Mouse (Mus musculus): ENCODE results near the gene Galnt16.

Gene Galnt16

GRCm38 (mm10) chr12:80598236-80598635 lies 80.2 kb downstream of the Galnt16 start:
- DNase-seq (ENCODE audit: low spot score in 2 of 2) = no peak

- DNase-seq (ENCODE audit: low spot score in 2 of 2) = no peak
These were observed 80.7 kb downstream of the Galnt16 start for GRCm38 (mm10) chr12:80598756-80599155.

GRCm38 (mm10) chr12:80601597-80602269 lies 83.7 kb downstream of the Galnt16 start:
- no peak for DNase-seq (ENCODE audit: low spot score in 2 of 2)

GRCm38 (mm10) chr12:80602432-80602831 lies 84.4 kb downstream of the Galnt16 start:
- DNase-seq (ENCODE audit: low spot score in 2 of 2) = no peak

GRCm38 (mm10) chr12:80603566-80603965 lies 85.5 kb downstream of the Galnt16 start:
- DNase-seq (ENCODE audit: low spot score in 2 of 2) = no peak

GRCm38 (mm10) chr12:80604218-80604617 lies 86.1 kb downstream of the Galnt16 start:
- no peak for DNase-seq (ENCODE audit: low spot score in 2 of 2)

GRCm38 (mm10) chr12:80608576-80608975 lies 90.5 kb downstream of the Galnt16 start:
- no peak for DNase-seq (ENCODE audit: low spot score in 2 of 2)

GRCm38 (mm10) chr12:80609928-80610327 lies 91.9 kb downstream of the Galnt16 start:
- DNase-seq (ENCODE audit: low spot score in 2 of 2) = no peak

GRCm38 (mm10) chr12:80612113-80612791 lies 94.2 kb downstream of the Galnt16 start:
- no peak for DNase-seq (ENCODE audit: low spot score in 2 of 2)

- no peak for DNase-seq (ENCODE audit: low spot score in 2 of 2)
These were observed 97.5 kb downstream of the Galnt16 start for GRCm38 (mm10) chr12:80615371-80616257.

GRCm38 (mm10) chr12:80620501-80620900 lies 102.4 kb downstream of the Galnt16 start:
- no peak for DNase-seq (ENCODE audit: low spot score in 2 of 2)

- no peak for DNase-seq (ENCODE audit: low spot score in 2 of 2)
These were observed 113.7 kb downstream of the Galnt16 start for GRCm38 (mm10) chr12:80631790-80632189.

- DNase-seq (ENCODE audit: low spot score in 2 of 2) = peak; percentile 59 to 72
These were observed 124.9 kb downstream of the Galnt16 start for GRCm38 (mm10) chr12:80642725-80643692.

- peak; percentile 83 to 86 for DNase-seq (ENCODE audit: low spot score in 2 of 2)
These were observed 125.8 kb downstream of the Galnt16 start, which contains the start of the genes Slc39a9 and Erh for GRCm38 (mm10) chr12:80643693-80644505. TSS of gene Slc39a9 (plus strand) at chr12:80643883. TSS of gene Erh (minus strand) at chr12:80644341.

- no peak for DNase-seq (ENCODE audit: low spot score in 2 of 2)
These were observed 126.4 kb downstream of the Galnt16 start for GRCm38 (mm10) chr12:80644506-80644868.

GRCm38 (mm10) chr12:80646377-80646776 lies 128.3 kb downstream of the Galnt16 start:
- no peak for DNase-seq (ENCODE audit: low spot score in 2 of 2)

- no peak for DNase-seq (ENCODE audit: low spot score in 2 of 2)
These were observed 136.0 kb downstream of the Galnt16 start for GRCm38 (mm10) chr12:80653951-80654658.

- DNase-seq (ENCODE audit: low spot score in 2 of 2) = no peak
These were observed 136.6 kb downstream of the Galnt16 start for GRCm38 (mm10) chr12:80654659-80655025.

GRCm38 (mm10) chr12:80658661-80659060 lies 140.6 kb downstream of the Galnt16 start:
- no peak for DNase-seq (ENCODE audit: low spot score in 2 of 2)

- DNase-seq (ENCODE audit: low spot score in 2 of 2) = no peak
These were observed 144.2 kb downstream of the Galnt16 start for GRCm38 (mm10) chr12:80662322-80662721.

Data from spleen, postnatal 14 days (tissue).